Mouse (Mus musculus) neural tube, embryonic 12.5 days (tissue): ENCODE measurements around the gene Cyp2g1. TPM values are rescaled to one million over a fixed set of nuclear protein-coding genes. Genes with fewer than 3 reads are reported as not detected.
A peak's percentile ranks its signal among the peaks of the same experiment; 100 is the strongest.

ENCODE experiments used
- ATAC-seq: fragments of 200-750 bp; cut with Nextera tagmentation; 2 replicates; pipeline ENCODE4 v1.8.0; 2017; ENCODE audit warnings: low read depth, mild to moderate bottlenecking, moderate TSS enrichment, moderate library complexity; ENCODE audit not compliant: low FRiP score
- H3K27ac ChIP-seq: fragments of 300-500 bp; sonication (generic); 2 replicates; pipeline ENCODE4 v1.5.1; 2016
- H3K27me3 ChIP-seq: fragments of 300-500 bp; sonication (generic); replicated peaks from 2 replicates; pipeline ENCODE4 v1.6.1; 2016; ENCODE audit warnings: mild to moderate bottlenecking
- H3K36me3 ChIP-seq: fragments of 300-500 bp; sonication (generic); 2 replicates; pipeline ENCODE4 v1.6.1; 2016; ENCODE audit warnings: mild to moderate bottlenecking
- H3K4me1 ChIP-seq: fragments of 300-500 bp; sonication (generic); 2 replicates; pipeline ENCODE4 v1.6.1; 2016
- H3K4me2 ChIP-seq: fragments of 300-500 bp; sonication (generic); replicated peaks from 2 replicates; pipeline ENCODE4 v1.6.1; 2016; ENCODE audit warnings: mild to moderate bottlenecking
- H3K4me3 ChIP-seq: fragments of 300-500 bp; sonication (generic); 2 replicates; pipeline ENCODE4 v1.5.1; 2016
- H3K9ac ChIP-seq: fragments of 300-500 bp; sonication (generic); 2 replicates; pipeline ENCODE4 v1.6.1; 2016; ENCODE audit warnings: mild to moderate bottlenecking
- H3K9me3 ChIP-seq: fragments of 300-500 bp; sonication (generic); 2 replicates; pipeline ENCODE4 v1.6.1; 2016; ENCODE audit warnings: mild to moderate bottlenecking
- WGBS: fragments of 180-500 bp; shearing (Covaris S2); methylation state at CpG from one replicate; pipeline ENCODE4 v1.1.7; 2016; 5-methylcytosine and 5-hydroxymethylcytosine counted together
- polyA plus RNA-seq: library from polyadenylated mRNA; unstranded; fragments of >200 nt; fragmentation: Nextera tagmentation; extraction: Ambion mirVana; gene quantifications from 2 replicates; pipeline ENCODE4 v1.2.1, GENCODE M21; 2016

Cyp2g1 gene
- polyA plus RNA-seq = not detected in 2 replicates

- Histone ChIP-seq H3K4me2 (no peak within 1 kb of the TSS), H3K4me3 (no peak within 1 kb of the TSS), H3K36me3 (no peaks in the 10 kb centered on the region), H3K4me1 (no peaks in the 10 kb centered on the region), H3K9me3 (0 out of 2 replicates have a peak, but pooled peaks cover 3% of the 10 kb centered on the region), H3K27me3 (no peaks in the 10 kb centered on the region), H3K9ac (no peak within 1 kb of the TSS), H3K27ac (no peak within 1 kb of the TSS)
- ATAC-seq = no peak
- WGBS = 94% methylated on average over 2 of the region's 2 CpGs
Measured at GRCm38 (mm10) chr7:26808592-26808991, at the start of gene Cyp2g1. Cyp2g1 (plus strand) TSS chr7:26808892.

- Histone ChIP-seq H3K27me3 (no peaks in the 10 kb centered on the region), H3K27ac (no peak overlapping the region), H3K4me1 (no peaks in the 10 kb centered on the region), H3K4me3 (no peak overlapping the region), H3K9ac (no peak overlapping the region), H3K9me3 (peaks cover 4% of the 10 kb centered on the region; the same call in 1 of the 2 replicates), H3K36me3 (no peaks in the 10 kb centered on the region), H3K4me2 (no peak overlapping the region)
- WGBS = 60% methylated on average over 1 of the region's 1 CpGs
- ATAC-seq = no peak
Measured at GRCm38 (mm10) chr7:26767084-26767483, 41.6 kb upstream of the Cyp2g1 start.

- WGBS = 84% methylated on average over 9 of the region's 9 CpGs
- Histone ChIP-seq H3K9ac (no peak overlapping the region), H3K4me1 (no peaks in the 10 kb centered on the region), H3K4me2 (no peak overlapping the region), H3K9me3 (peaks cover 4% of the 10 kb centered on the region; the same call in 1 of the 2 replicates), H3K27ac (no peak overlapping the region), H3K4me3 (no peak overlapping the region), H3K27me3 (no peaks in the 10 kb centered on the region), H3K36me3 (no peaks in the 10 kb centered on the region)
- no peak for ATAC-seq
Measured at GRCm38 (mm10) chr7:26769881-26770470, 38.7 kb upstream of the Cyp2g1 start.

GRCm38 (mm10) chr7:26772866-26773586 lies 35.7 kb upstream of the Cyp2g1 start:
- H3K36me3 ChIP-seq = no peaks in the 10 kb centered on the region
- 81% methylated on average over 3 of the region's 3 CpGs for WGBS
- no peaks in the 10 kb centered on the region for H3K4me1 ChIP-seq
- 0 out of 2 replicates have a peak, but pooled peaks cover 3% of the 10 kb centered on the region for H3K9me3 ChIP-seq
- H3K4me3 ChIP-seq = no peak overlapping the region
- no peak for ATAC-seq
- H3K4me2 ChIP-seq = no peak overlapping the region
- H3K27me3 ChIP-seq = no peaks in the 10 kb centered on the region
- H3K9ac ChIP-seq = no peak overlapping the region
- H3K27ac ChIP-seq = no peak overlapping the region

GRCm38 (mm10) chr7:26775866-26776265 lies 32.8 kb upstream of the Cyp2g1 start:
- Histone ChIP-seq H3K27ac (no peak overlapping the region), H3K36me3 (no peaks in the 10 kb centered on the region), H3K9ac (no peak overlapping the region), H3K4me3 (no peak overlapping the region), H3K4me1 (no peaks in the 10 kb centered on the region), H3K4me2 (no peak overlapping the region), H3K9me3 (0 out of 2 replicates have a peak, but pooled peaks cover 3% of the 10 kb centered on the region), H3K27me3 (no peaks in the 10 kb centered on the region)
- 27% methylated on average over 6 of the region's 6 CpGs for WGBS
- ATAC-seq = no peak

- no peaks in the 10 kb centered on the region for H3K4me1 ChIP-seq
- WGBS = 66% methylated on average over 2 of the region's 2 CpGs
- H3K36me3 ChIP-seq = no peaks in the 10 kb centered on the region
- H3K27ac ChIP-seq = no peak overlapping the region
- no peak overlapping the region for H3K4me3 ChIP-seq
- ATAC-seq = no peak
- H3K9me3 ChIP-seq = 0 out of 2 replicates have a peak, but pooled peaks cover 3% of the 10 kb centered on the region
- no peak overlapping the region for H3K4me2 ChIP-seq
- H3K27me3 ChIP-seq = no peaks in the 10 kb centered on the region
- H3K9ac ChIP-seq = no peak overlapping the region
Measured at GRCm38 (mm10) chr7:26777806-26778205, 30.9 kb upstream of the Cyp2g1 start.

- H3K4me2 ChIP-seq = no peak overlapping the region
- no peak overlapping the region for H3K9ac ChIP-seq
- 0 out of 2 replicates have a peak, but pooled peaks cover 3% of the 10 kb centered on the region for H3K9me3 ChIP-seq
- no peaks in the 10 kb centered on the region for H3K36me3 ChIP-seq
- H3K4me1 ChIP-seq = no peaks in the 10 kb centered on the region
- 38% methylated on average over 6 of the region's 6 CpGs for WGBS
- no peak overlapping the region for H3K27ac ChIP-seq
- H3K4me3 ChIP-seq = no peak overlapping the region
- ATAC-seq = no peak
- no peaks in the 10 kb centered on the region for H3K27me3 ChIP-seq
Measured at GRCm38 (mm10) chr7:26778474-26778873, 30.2 kb upstream of the Cyp2g1 start.

- Histone ChIP-seq H3K9ac (no peak overlapping the region), H3K36me3 (no peaks in the 10 kb centered on the region), H3K27me3 (no peaks in the 10 kb centered on the region), H3K9me3 (0 out of 2 replicates have a peak, but pooled peaks cover 3% of the 10 kb centered on the region), H3K27ac (no peak overlapping the region), H3K4me1 (no peaks in the 10 kb centered on the region), H3K4me2 (no peak overlapping the region), H3K4me3 (no peak overlapping the region)
- WGBS = 83% methylated on average over 5 of the region's 5 CpGs
- peak; percentile 59; the same call in 1 of the 2 replicates for ATAC-seq
Measured at GRCm38 (mm10) chr7:26779799-26780416, 28.8 kb upstream of the Cyp2g1 start.

- H3K4me3 ChIP-seq = no peak overlapping the region
- H3K9me3 ChIP-seq = 0 out of 2 replicates have a peak, but pooled peaks cover 3% of the 10 kb centered on the region
Measured at GRCm38 (mm10) chr7:26780510-26780909, 28.2 kb upstream of the Cyp2g1 start.

GRCm38 (mm10) chr7:26780998-26781766 lies 27.5 kb upstream of the Cyp2g1 start:
- WGBS = 16% methylated on average over 8 of the region's 8 CpGs
- Histone ChIP-seq H3K9ac (no peak overlapping the region), H3K36me3 (no peaks in the 10 kb centered on the region), H3K9me3 (no peaks in the 10 kb centered on the region), H3K4me1 (no peaks in the 10 kb centered on the region), H3K4me3 (no peak overlapping the region), H3K4me2 (peak overlapping the region; percentile 32; the same call in 1 of the 2 replicates), H3K27ac (no peak overlapping the region), H3K27me3 (no peaks in the 10 kb centered on the region)
- peak; percentile 51 for ATAC-seq

More at GRCm38 (mm10) chr7:26780510-26780909, 28.2 kb upstream of the Cyp2g1 start:
- WGBS = 3% methylated on average over 11 of the region's 11 CpGs
- no peaks in the 10 kb centered on the region for H3K27me3 ChIP-seq
- H3K4me2 ChIP-seq = peak overlapping the region; percentile 32
- H3K36me3 ChIP-seq = no peaks in the 10 kb centered on the region
- peak; percentile 87 for ATAC-seq
- no peaks in the 10 kb centered on the region for H3K4me1 ChIP-seq
- H3K27ac ChIP-seq = no peak overlapping the region
- no peak overlapping the region for H3K9ac ChIP-seq

GRCm38 (mm10) chr7:26781767-26782131 lies 26.9 kb upstream of the Cyp2g1 start:
- Histone ChIP-seq H3K9ac (no peak overlapping the region), H3K9me3 (no peaks in the 10 kb centered on the region), H3K27ac (no peak overlapping the region), H3K4me3 (no peak overlapping the region), H3K36me3 (no peaks in the 10 kb centered on the region), H3K27me3 (no peaks in the 10 kb centered on the region), H3K4me1 (no peaks in the 10 kb centered on the region), H3K4me2 (no peak overlapping the region)
- WGBS = 34% methylated on average over 6 of the region's 8 CpGs
- no peak for ATAC-seq

GRCm38 (mm10) chr7:26783163-26783562 lies 25.5 kb upstream of the Cyp2g1 start:
- Histone ChIP-seq H3K27me3 (no peaks in the 10 kb centered on the region), H3K36me3 (no peaks in the 10 kb centered on the region), H3K9me3 (no peaks in the 10 kb centered on the region), H3K27ac (no peak overlapping the region), H3K4me2 (no peak overlapping the region), H3K4me3 (no peak overlapping the region), H3K4me1 (no peaks in the 10 kb centered on the region), H3K9ac (no peak overlapping the region)
- ATAC-seq = no peak
- 78% methylated on average over 5 of the region's 5 CpGs for WGBS
